Mouse (Mus musculus): ENCODE measurements around the gene Mtr. TPM values are rescaled to one million over a fixed set of nuclear protein-coding genes. Genes with fewer than 3 reads are reported as not detected.

The Mtr gene
- total RNA-seq (2021), result 10 to 100 TPM; 15.3 to 18.0 TPM

DNA sequence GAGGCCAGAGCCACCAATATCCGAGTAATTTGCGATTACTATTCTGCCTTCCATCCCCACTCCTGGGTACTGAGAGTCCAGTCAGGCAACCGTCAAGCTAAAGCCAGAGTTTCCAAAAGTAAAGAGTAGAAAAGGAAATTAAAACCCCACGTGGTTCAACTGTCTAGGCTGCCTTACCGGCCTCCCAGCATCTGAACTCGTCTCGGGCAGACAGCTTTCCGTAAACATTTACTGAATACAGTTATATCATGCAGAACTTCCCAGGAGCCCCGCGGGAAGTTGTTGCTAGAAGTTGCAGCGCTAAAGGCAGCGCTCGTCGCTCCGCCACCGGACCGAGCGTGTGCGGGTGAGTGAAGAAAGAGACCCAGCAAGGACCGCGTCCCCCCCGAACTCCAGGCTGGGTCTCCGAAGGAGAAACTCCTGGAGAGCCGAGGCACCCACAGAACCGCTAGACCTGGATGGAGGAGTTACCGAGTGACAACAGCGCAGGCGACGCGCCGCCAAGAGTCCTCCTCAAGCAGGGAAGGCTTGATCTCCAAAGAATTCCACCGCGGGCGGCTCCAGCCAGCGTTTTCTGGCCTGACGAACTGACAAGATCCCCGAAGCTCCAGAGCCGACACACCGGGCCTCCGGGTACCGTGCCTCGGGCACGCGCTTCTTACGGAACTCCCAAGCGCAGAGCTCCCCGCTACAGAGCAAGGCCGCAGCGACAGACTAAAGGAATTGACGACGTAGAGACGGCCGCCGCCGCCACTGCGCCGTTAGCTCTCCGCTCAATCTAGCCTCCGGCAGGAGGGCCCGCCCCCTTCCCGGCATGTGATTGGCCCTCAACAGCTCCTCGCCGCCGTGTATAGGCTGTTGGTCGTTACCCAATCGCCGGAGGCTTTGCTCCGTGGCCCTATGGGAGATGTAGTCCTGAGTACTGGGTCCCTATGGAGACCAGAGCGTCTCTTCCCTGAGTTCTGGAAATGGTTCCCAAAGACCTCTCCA lies at the start of gene Mtr:
Gene Mtr, minus strand, starts transcription at position 723 of the 990 bp plus-strand sequence.
- DNase-seq (ENCODE audit: extremely low spot score in 1 of 2, low spot score in 2 of 2), result peak; percentile 96 to 98
- intact Hi-C loops (cut with DNase I), result no loop called here

DNA sequence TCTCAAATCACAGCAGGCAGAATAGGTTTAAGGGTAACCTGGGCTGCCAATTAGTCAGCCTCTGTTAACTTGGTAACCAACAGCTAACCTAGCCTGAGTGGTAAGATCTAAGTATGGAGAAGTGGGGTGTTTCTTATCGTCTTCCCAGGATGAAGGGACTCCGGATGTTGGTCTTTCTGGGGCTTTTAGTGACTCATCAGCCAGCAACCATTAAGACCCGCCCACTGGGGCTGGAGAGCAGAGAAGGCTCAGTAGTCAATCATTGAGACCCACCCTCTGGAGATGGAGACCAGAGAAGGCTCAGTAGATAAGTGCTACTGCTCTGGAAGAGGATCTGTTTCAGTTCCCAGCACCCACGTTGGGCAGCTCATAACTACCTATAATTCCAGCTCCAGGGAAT lies 49.4 kb upstream of the Mtr start:
- intact Hi-C loops (cut with DNase I), result no loop called here
- no peak for DNase-seq (ENCODE audit: extremely low spot score in 1 of 2, low spot score in 2 of 2)

- DNase-seq (ENCODE audit: extremely low spot score in 1 of 2, low spot score in 2 of 2), result no peak
- intact Hi-C loops (cut with DNase I), result no loop called here
These were observed 47.6 kb upstream of the Mtr start for GRCm38 (mm10) chr13:12305540-12305939.

- DNase-seq (ENCODE audit: extremely low spot score in 1 of 2, low spot score in 2 of 2), result no peak
- intact Hi-C loops (cut with DNase I), result no loop called here
These were observed 47.1 kb upstream of the Mtr start for GRCm38 (mm10) chr13:12304991-12305390.

- intact Hi-C loops (cut with DNase I), result loop anchor here (2.0 kb wide), 1 partner anchor 89 kb away; no protein-coding TSS in a partner anchor
- DNase-seq (ENCODE audit: extremely low spot score in 1 of 2, low spot score in 2 of 2), result no peak
These were observed 39.9 kb upstream of the Mtr start for GRCm38 (mm10) chr13:12297777-12298176.

DNA sequence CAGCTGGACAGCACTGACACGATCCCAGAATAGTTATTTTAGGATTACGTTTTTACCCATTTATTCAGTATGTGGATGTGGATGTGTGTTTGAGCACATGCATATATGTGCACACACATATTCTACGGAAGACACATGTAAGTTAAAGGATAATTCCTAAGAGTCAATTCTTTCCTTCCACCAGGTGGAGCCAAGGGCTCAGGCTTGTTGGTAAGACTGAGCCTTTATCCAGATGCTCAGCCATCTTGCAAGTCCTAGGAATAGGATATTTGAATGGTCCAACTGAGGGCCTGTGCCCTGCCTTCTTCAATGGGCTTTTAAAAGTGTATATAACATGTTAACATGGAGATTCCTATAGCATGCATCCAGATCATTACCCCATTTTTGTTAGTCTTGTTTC lies 38.8 kb upstream of the Mtr start:
- intact Hi-C loops (cut with DNase I), result loop anchor here (2.0 kb wide), 1 partner anchor 90 kb away; no protein-coding TSS in a partner anchor
- DNase-seq (ENCODE audit: extremely low spot score in 1 of 2, low spot score in 2 of 2), result peak in 1 of 2 experiments; percentile 71

- intact Hi-C loops (cut with DNase I), result no loop called here
These were observed 35.9 kb upstream of the Mtr start for GRCm38 (mm10) chr13:12293810-12294209.

DNA sequence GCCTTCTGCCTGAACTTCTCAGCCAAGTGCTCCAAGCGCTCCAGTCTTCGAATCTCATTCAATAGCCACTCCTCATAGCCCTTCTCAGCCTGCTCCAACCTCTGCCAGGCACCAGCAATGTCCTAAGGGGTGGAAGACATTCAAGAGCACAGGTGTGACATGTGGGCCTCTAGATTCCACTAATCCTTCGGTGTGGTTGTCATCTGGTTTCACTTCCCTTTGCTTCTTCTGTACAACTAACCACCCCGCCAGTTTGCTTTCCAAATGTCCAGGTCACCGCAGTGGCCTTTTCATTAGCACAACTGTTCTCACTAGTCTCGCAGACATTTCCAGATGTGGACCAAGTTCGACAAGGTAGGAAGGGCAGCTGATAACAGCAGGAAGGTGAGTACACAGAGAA lies 32.8 kb upstream of the Mtr start:
- intact Hi-C loops (cut with DNase I), result no loop called here
- DNase-seq (ENCODE audit: extremely low spot score in 1 of 2, low spot score in 2 of 2), result no peak

More at GRCm38 (mm10) chr13:12293810-12294209, 35.9 kb upstream of the Mtr start:
- no peak for DNase-seq (ENCODE audit: extremely low spot score in 1 of 2, low spot score in 2 of 2)

DNA sequence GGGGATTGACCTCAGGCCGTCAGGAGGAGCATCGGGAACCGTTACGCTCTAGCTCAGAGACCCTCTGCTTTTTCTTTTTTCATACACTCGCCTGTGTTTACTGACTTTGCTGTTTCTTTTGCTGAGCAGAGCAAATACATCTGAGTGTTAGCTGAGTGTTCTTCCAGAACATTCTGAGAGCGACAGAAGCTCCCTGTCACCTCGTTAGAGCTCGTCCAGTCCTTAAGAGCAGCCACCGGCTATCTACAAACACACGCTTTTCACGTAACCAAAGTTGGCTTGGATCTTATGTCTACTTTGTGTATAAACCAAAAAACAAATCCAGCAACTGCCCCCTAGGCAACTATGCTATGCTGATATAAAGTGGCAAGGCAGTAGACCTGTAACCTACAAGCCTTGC lies 26.6 kb upstream of the Mtr start:
- no peak for DNase-seq (ENCODE audit: extremely low spot score in 1 of 2, low spot score in 2 of 2)
- intact Hi-C loops (cut with DNase I), result no loop called here

DNA sequence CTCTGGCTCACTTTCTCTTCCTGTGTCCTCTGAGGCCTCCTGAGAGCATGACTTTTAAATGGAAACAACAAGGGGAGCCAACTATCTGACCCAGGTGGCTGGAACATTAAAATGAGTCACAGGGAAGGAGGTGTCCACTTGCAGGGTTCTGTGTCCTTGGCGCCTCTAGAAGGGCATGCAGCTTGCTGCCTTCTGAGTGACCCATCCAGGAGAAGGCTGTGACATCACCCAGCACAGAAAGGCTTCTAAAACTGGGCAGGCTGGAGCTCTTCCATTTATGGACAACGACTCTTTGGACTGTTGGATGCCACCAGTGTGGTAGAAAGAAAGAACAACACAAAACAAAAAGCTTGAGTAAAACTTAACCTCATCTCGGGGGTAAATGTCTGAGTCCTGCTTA lies 25.9 kb upstream of the Mtr start:
- intact Hi-C loops (cut with DNase I), result no loop called here

DNA sequence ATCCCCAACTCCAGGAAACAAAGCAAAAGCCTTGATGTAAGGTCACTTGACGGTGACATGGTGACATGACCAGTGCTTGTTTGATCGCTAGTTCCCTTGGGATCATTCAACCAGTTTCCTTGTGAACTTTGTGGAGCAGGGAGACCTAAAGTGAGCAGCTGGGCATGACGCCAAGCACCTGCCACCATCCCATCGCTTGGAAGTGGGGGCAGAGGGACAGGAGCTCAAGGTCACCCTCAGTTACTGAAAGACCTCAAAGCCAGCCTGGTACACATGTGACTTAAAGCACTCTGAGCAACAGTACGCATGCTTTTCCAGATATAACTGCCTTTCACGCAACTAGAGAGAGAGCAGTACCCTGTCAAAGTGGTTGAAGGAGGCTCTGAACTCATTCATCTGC lies 16.8 kb upstream of the Mtr start:
- no peak for DNase-seq (ENCODE audit: extremely low spot score in 1 of 2, low spot score in 2 of 2)
- intact Hi-C loops (cut with DNase I), result no loop called here

More for the DNA sequence above, 25.9 kb upstream of the Mtr start:
- no peak for DNase-seq (ENCODE audit: extremely low spot score in 1 of 2, low spot score in 2 of 2)

DNA sequence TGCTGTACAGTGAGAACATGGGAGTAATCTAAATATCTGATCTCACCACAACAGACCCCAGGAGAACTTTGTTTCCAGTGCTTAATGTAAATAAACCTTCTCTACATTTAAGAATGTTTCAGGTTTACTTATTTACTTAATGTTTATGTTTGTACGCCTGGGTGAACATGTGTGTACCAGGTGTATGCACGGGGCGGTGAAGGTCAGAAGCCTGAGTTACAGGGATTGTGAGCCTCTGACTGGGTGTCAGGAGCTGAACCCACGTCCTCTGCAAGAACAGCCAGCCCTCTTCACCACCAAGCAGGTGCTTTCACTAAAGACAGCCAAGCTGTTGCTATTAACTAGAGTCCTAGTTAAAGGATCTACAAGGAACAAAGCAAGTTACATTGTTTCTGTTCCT lies 16.3 kb upstream of the Mtr start:
- intact Hi-C loops (cut with DNase I), result no loop called here

DNA sequence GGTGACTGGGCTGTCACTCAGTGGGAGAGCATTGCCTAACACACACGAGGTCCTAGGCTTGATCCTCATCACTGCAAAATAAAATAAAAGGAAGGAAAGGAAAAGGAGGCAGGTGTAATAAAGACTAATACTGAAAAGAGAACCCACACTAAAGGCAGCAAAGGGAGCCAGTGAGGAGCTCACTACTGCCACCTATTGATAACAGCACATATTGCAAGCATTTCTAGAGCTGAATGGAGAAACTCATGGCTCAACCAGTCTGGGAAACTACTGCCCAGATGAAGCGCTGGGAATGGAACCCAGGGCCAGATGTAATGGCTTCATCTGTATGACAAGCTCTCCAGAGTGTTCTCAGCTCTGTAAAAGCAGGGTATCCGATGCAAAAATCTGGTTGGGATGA lies 15.0 kb upstream of the Mtr start:
- intact Hi-C loops (cut with DNase I), result no loop called here
- peak in 1 of 2 experiments; percentile 27 for DNase-seq (ENCODE audit: extremely low spot score in 1 of 2, low spot score in 2 of 2)

More for the DNA sequence above, 16.3 kb upstream of the Mtr start:
- DNase-seq (ENCODE audit: extremely low spot score in 1 of 2, low spot score in 2 of 2), result no peak

GRCm38 (mm10) chr13:12267971-12268370 lies 10.1 kb upstream of the Mtr start:
- intact Hi-C loops (cut with DNase I), result no loop called here
- no peak for DNase-seq (ENCODE audit: extremely low spot score in 1 of 2, low spot score in 2 of 2)

DNA sequence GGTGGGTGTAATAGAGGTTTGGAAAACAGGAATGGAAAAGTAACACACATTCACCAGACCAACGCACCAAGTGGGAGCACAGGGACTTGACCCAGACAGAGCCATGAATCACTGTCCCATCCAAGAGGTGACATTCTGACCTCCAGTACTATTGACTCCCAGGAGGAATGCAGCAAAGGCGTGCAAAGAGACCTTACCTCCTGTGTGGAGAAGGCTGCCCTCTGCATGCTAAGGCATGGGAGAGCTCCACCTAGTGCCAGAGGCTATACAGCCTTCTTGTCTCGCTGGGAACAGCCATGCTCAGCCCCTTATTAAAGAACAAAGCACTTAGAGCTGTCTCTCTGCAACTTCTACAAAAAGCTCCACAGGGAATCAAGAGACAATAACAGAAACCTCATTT lies 9.2 kb upstream of the Mtr start:
- intact Hi-C loops (cut with DNase I), result no loop called here
- no peak for DNase-seq (ENCODE audit: extremely low spot score in 1 of 2, low spot score in 2 of 2)

GRCm38 (mm10) chr13:12263996-12264395 lies 6.1 kb upstream of the Mtr start:
- no peak for DNase-seq (ENCODE audit: extremely low spot score in 1 of 2, low spot score in 2 of 2)
- intact Hi-C loops (cut with DNase I), result no loop called here

GRCm38 (mm10) chr13:12261505-12261904 lies 3.6 kb upstream of the Mtr start:
- intact Hi-C loops (cut with DNase I), result no loop called here
- DNase-seq (ENCODE audit: extremely low spot score in 1 of 2, low spot score in 2 of 2), result no peak

- DNase-seq (ENCODE audit: extremely low spot score in 1 of 2, low spot score in 2 of 2), result no peak
- intact Hi-C loops (cut with DNase I), result no loop called here
These were observed 982 bp downstream of the Mtr start for GRCm38 (mm10) chr13:12256871-12257390.

GRCm38 (mm10) chr13:12255911-12256705 lies 1.8 kb downstream of the Mtr start:
- DNase-seq (ENCODE audit: extremely low spot score in 1 of 2, low spot score in 2 of 2), result no peak
- intact Hi-C loops (cut with DNase I), result no loop called here
